Mouse (Mus musculus): ENCODE data around the gene Speer4b.
"Not testable (repeated sequence)": the region's sequence is repeated elsewhere in the genome, so short reads cannot be mapped to it uniquely, and the experiment has no call there.

Speer4b gene

DNA sequence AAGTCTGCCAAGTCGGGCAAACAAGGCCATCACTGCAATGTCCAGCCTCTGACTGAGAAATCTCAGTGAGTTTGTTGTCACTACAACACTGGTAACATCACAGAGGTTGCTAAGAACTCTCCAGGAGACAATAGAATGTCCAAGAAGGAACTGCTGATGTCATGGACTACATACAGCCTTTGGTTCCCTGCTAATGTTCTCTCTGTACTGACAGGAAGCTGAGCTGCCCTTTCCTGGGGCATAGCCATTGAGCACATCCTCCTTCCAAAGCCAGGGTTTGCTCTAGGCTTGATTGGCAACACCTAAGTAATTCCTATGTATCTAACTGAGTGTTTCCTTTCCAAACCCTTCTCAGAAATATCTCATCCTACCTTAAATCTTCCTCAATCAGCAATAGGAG lies at the start of gene Speer4b:
Speer4b (minus strand) TSS at position 101 of the 400 bp plus-strand sequence.
- not testable (repeated sequence) for DNase-seq

- no peak for DNase-seq
Observed at GRCm38 (mm10) chr5:27549291-27549690, 48.1 kb upstream of the Speer4b start.

- DNase-seq: no peak
Observed at GRCm38 (mm10) chr5:27544816-27545270, 43.6 kb upstream of the Speer4b start.

DNA sequence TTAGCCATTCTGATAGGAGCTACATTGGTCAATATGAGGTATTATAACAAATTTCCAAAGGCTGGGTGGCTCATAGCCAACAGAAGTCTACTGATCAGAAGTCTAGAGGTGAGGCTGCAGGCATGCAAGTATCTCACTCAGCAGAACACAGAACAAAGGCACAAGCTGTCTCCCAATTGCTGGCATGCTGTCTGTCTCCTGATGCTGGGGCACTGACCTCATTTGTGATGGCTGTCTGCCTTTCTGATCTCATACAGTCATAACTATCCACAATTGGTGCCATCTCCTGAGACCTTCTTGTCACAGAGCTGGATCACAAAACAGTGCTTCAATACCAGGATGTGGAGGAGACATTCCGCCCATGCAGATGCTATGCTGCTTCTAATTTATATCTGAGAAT lies 25.7 kb upstream of the Speer4b start:
- DNase-seq: no peak

- no peak for DNase-seq
Observed at GRCm38 (mm10) chr5:27518716-27519115, 17.5 kb upstream of the Speer4b start.

- no peak for DNase-seq
Observed at GRCm38 (mm10) chr5:27490942-27491341, 10.3 kb downstream of the Speer4b start.

DNA sequence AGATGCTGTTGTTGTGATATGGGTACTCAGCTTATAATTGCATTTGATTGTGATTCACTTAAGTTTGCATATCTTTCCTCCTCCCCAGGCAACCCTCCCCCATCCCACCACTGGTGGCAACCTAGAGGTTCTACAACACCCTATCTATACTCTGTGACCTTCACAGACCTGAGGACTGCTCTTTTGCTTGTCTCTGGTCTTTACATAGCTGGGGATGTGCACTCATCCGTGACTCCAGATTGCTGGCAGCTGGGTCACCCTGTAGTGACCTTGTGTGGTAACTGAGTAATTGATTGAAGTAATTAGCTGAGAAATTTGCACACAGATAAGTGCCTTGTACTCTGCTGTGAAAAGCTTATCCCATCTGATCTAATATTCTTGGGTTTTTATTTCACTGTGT lies 15.1 kb downstream of the Speer4b start:
- DNase-seq: no peak

GRCm38 (mm10) chr5:27481706-27482105 lies 19.5 kb downstream of the Speer4b start:
- DNase-seq: no peak

- DNase-seq: no peak
Observed at GRCm38 (mm10) chr5:27474964-27475465, 26.2 kb downstream of the Speer4b start.

DNA sequence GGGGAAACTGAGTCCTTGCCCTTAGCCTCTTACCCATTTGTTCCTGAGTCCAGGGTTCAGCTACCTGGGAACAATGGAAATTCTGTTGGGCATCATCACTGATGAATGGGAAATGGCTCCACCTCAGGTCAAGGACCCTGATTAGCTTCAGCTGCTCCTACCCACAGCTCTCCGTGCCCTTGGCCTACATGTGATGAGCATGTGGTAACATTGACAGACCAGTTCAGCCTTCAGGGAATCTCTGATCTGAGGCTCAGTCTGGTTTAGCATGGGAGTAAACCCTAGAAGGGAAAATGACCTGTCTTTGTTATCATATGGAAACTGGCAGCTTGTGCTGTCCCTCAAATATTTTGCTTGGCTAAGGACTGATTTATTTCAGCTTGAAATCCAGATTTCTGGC lies 43.6 kb downstream of the Speer4b start:
- no peak for DNase-seq

DNA sequence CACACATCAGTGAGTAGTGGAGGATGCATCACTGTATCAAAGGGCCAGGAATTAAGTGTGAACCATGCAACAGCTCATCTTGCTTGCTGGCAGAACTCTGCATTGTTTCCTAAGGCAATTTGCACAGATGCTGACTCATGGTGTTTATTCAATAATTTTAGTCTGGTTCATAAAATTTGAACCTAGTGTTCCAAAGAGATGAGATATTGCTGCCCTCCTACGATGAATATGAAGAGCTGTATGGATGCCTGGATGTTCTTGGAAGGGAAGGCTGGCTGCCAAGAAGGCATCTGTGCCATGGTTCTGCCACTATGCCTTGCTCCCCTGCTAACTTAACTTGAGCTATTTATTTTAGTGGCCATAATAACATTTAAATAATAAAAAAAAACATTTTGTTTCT lies 44.3 kb downstream of the Speer4b start:
- DNase-seq: no peak

- DNase-seq: no peak
Observed at GRCm38 (mm10) chr5:27454386-27454785, 46.9 kb downstream of the Speer4b start.

DNA sequence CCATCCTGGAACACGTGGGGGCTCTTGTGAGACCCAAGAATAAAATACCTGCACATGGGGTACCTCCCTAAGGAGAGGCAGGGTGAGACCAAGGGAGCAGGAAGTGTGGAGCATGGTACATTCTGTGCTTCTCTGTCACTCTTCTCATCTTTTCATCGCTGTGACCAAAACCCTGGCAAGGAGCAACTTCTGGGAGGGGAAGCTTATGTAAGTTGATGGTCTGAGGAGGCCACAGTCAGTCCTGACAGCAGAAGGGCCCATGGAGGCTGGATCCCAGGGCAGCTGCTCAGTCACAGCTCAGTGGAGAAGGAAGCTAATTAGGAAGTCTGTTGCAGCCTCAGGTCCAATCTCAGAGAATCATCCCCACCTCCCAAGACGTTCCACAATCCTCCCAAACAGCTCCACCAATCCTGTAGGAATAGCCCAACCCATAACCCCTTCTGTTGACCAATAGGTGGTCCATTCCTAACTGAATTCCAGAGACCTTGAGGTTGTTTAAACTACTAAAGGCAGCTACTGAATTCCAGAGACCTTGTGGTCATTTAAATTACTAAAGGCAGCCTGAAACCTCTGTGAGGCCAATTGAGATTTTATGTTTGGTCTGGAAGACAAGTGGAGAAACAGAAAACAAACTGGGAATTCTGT lies 47.9 kb downstream of the Speer4b start:
- no peak for DNase-seq
